Mouse (Mus musculus) left cerebral cortex, postnatal 10 days (tissue): Measurements from ENCODE around the gene Wbp1. TPM values are rescaled to one million over a fixed set of nuclear protein-coding genes. Genes with fewer than 3 reads are reported as not detected.

Experiments used
- microRNA-seq: library from miRNA; unstranded; fragments of <30 nt; microRNA quantifications from one replicate; pipeline ENCODE4 v1.2.0, GENCODE M21; 2022
- total RNA-seq, 2 experiments: library from RNA; stranded (reverse); gene quantifications; 2 replicates each; pipeline ENCODE4 v1.2.3; 2021

The Wbp1 gene
- total RNA-seq, 2 experiments from 2014 or later: 50.4 to 54.7 TPM

Small RNA genes within 50 kb of the gene (microRNA-seq; reads per million reads assigned to microRNA genes)
- not detected for gene Mir3470a

Other genes with a start within 250 kb of the Wbp1 start
- 10 to 100 TPM; 45.5 to 47.5 TPM for gene Sema4f, start 181.8 kb downstream of the Wbp1 start, total RNA-seq
- gene M1ap, start 174.7 kb downstream of the Wbp1 start, total RNA-seq: not detected
- gene Dok1, start 88.1 kb downstream of the Wbp1 start, total RNA-seq: 1 to 10 TPM; 1.8 to 2.1 TPM
- 1 to 10 TPM; 1.8 to 4.0 TPM for gene Loxl3, start 87.4 kb downstream of the Wbp1 start, total RNA-seq
- 10 to 100 TPM; 97.9 to 99.8 TPM for gene Aup1, start 67.0 kb downstream of the Wbp1 start, total RNA-seq
- 10 to 100 TPM; 66.5 to 68.0 TPM for gene Htra2, start 66.3 kb downstream of the Wbp1 start, total RNA-seq
- under 1 TPM; 0.19 to 0.41 TPM for gene Dqx1, start 63.7 kb downstream of the Wbp1 start, total RNA-seq
- gene Tlx2, start 51.3 kb downstream of the Wbp1 start, total RNA-seq: not detected
- 10 to 100 TPM; 19.1 to 19.6 TPM for gene Pcgf1, start 43.7 kb downstream of the Wbp1 start, total RNA-seq
- under 1 TPM in 1 of 2 experiments, not detected in 1; 0.69 TPM for gene Lbx2, start 35.2 kb downstream of the Wbp1 start, total RNA-seq
- gene Ccdc142, start 20.0 kb downstream of the Wbp1 start, total RNA-seq: 1 to 10 TPM; 7.7 to 9.4 TPM
- gene Gm42688, start 19.9 kb downstream of the Wbp1 start, total RNA-seq: 1 to 10 TPM; 6.3 to 6.5 TPM
- 10 to 100 TPM; 58.7 to 63.5 TPM for gene Mrpl53, start 12.5 kb downstream of the Wbp1 start, total RNA-seq
- gene Mogs, start 6.1 kb downstream of the Wbp1 start, total RNA-seq: 10 to 100 TPM; 27.9 to 31.8 TPM
- gene Ino80b, start 3.9 kb upstream of the Wbp1 start, total RNA-seq: 10 to 100 TPM; 19.9 to 23.2 TPM
- 10 to 100 TPM; 30.3 to 34.4 TPM for gene Rtkn, start 13.9 kb upstream of the Wbp1 start, total RNA-seq
- gene Wdr54, start 34.8 kb upstream of the Wbp1 start, total RNA-seq: 10 to 100 TPM; 28.0 to 29.4 TPM
- gene 1700003E16Rik, start 34.8 kb upstream of the Wbp1 start, total RNA-seq: 10 to 100 TPM; 28.5 to 29.0 TPM
- 100 to 1,000 TPM; 351 to 353 TPM for gene Dctn1, start 44.4 kb upstream of the Wbp1 start, total RNA-seq
- under 1 TPM; 0.71 to 0.75 TPM for gene Slc4a5, start 98.3 kb upstream of the Wbp1 start, total RNA-seq
- 10 to 100 TPM in 1 of 2 experiments, 1 to 10 TPM in 1; 8.3 to 10.6 TPM for gene Mthfd2, start 204.3 kb upstream of the Wbp1 start, total RNA-seq
- gene Mob1a, start 204.5 kb upstream of the Wbp1 start, total RNA-seq: 10 to 100 TPM; 21.0 to 21.6 TPM
- 10 to 100 TPM; 33.7 to 36.7 TPM for gene Bola3, start 227.6 kb upstream of the Wbp1 start, total RNA-seq